Mouse (Mus musculus) MEL (cell line): ENCODE results near the gene Pde11a.

Experiments used
- CTCF ChIP-seq, 3 experiments: IDR thresholded peaks in 2 of 3; conservative IDR thresholded peaks in 1 of 3; 2 replicates each; pipeline ENCODE4 v1.5.1; 2011 to 2012; ENCODE audit warnings: low read length in 3 of 3, low read depth in 2 of 3, mild to moderate bottlenecking in 2 of 3, improper control_type of control experiment in 1 of 3, inconsistent platforms in 1 of 3, mixed read lengths in 1 of 3, moderate library complexity in 1 of 3; ENCODE audit not compliant: control insufficient read depth in 1 of 3, insufficient read depth in 1 of 3, poor library complexity in 1 of 3, severe bottlenecking in 1 of 3
- GATA1 ChIP-seq: IDR thresholded peaks from 2 replicates; pipeline ENCODE4 v1.6.1; 2011; ENCODE audit warnings: low read depth, low read length, improper control_type of control experiment
- MYC ChIP-seq: IDR thresholded peaks from 2 replicates; pipeline ENCODE4 v1.6.1; 2011; ENCODE audit warnings: low read depth, mild to moderate bottlenecking, low read length, improper control_type of control experiment, moderate library complexity

GRCm38 (mm10) chr2:76053748-76054331 lies 284.7 kb downstream of the Pde11a start:
- TF ChIP-seq MYC (no peak), CTCF (IDR thresholded peaks at IDR 0.05 in 2 of 3, conservative IDR thresholded peaks at IDR 0.05 in 1 of 3; ENCODE audit: control insufficient read depth in 1 of 3, insufficient read depth in 1 of 3, low read depth in 2 of 3, low read length in 3 of 3, poor library complexity in 1 of 3, severe bottlenecking in 1 of 3) (no peak), GATA1 (no peak)
